Mouse (Mus musculus) spleen, embryonic (tissue): Measurements from ENCODE around the gene Mmp17.
"Not testable (repeated sequence)": the region's sequence is repeated elsewhere in the genome, so short reads cannot be mapped to it uniquely, and the experiment has no call there.

ENCODE experiments used
- CTCF ChIA-PET: fragments of 350-600 bp; sonication (Branson Sonifier 250); formaldehyde crosslinking; loops from one replicate; lab custom pipeline; 2022; lab: Charles Lee

Mmp17 gene

GRCm38 (mm10) chr5:129586471-129586870 lies 2.5 kb downstream of the Mmp17 start:
- CTCF ChIA-PET, result interaction anchor here (0.6 kb wide), 1 partner anchor 44 kb away, joined by 3 read pairs; no protein-coding TSS in a partner anchor

- CTCF ChIA-PET, result no interaction called here
Observed at GRCm38 (mm10) chr5:129590915-129591314, 6.9 kb downstream of the Mmp17 start.

- CTCF ChIA-PET, result interaction anchor here (0.8 kb wide), 1 partner anchor 21 kb away, joined by 3 read pairs; no protein-coding TSS in a partner anchor
Observed at GRCm38 (mm10) chr5:129594116-129595114, 10.4 kb downstream of the Mmp17 start.

- CTCF ChIA-PET, result no interaction called here
Observed at GRCm38 (mm10) chr5:129602071-129602487, 18.1 kb downstream of the Mmp17 start.

GRCm38 (mm10) chr5:129607476-129607875 lies 23.5 kb downstream of the Mmp17 start:
- CTCF ChIA-PET, result no interaction called here

GRCm38 (mm10) chr5:129611060-129611459 lies 27.1 kb downstream of the Mmp17 start:
- CTCF ChIA-PET, result interaction anchor here (0.7 kb wide), 1 partner anchor 32 kb away, joined by 6 read pairs; no protein-coding TSS in a partner anchor

GRCm38 (mm10) chr5:129620600-129620999 lies 36.6 kb downstream of the Mmp17 start:
- CTCF ChIA-PET, result not testable (repeated sequence)

- CTCF ChIA-PET, result no interaction called here
Observed at GRCm38 (mm10) chr5:129621361-129621760, 37.4 kb downstream of the Mmp17 start.

GRCm38 (mm10) chr5:129626099-129626498 lies 42.1 kb downstream of the Mmp17 start:
- CTCF ChIA-PET, result no interaction called here

- CTCF ChIA-PET, result not testable (repeated sequence)
Observed at GRCm38 (mm10) chr5:129626586-129626985, 42.6 kb downstream of the Mmp17 start.

GRCm38 (mm10) chr5:129632270-129633250 lies 48.6 kb downstream of the Mmp17 start:
- CTCF ChIA-PET, result not testable (repeated sequence)

GRCm38 (mm10) chr5:129650858-129651257 lies 66.9 kb downstream of the Mmp17 start:
- CTCF ChIA-PET, result no interaction called here

GRCm38 (mm10) chr5:129657016-129657415 lies 73.0 kb downstream of the Mmp17 start:
- CTCF ChIA-PET, result no interaction called here

GRCm38 (mm10) chr5:129657931-129658330 lies 74.0 kb downstream of the Mmp17 start:
- CTCF ChIA-PET, result interaction anchor here (0.5 kb wide), 1 partner anchor 17 kb away, joined by 3 read pairs; no protein-coding TSS in a partner anchor
